Mouse (Mus musculus) c-Kit-positive CD71-negative TER-119-negative erythroid progenitor cells, embryonic 14.5 days (primary cell): Measurements from ENCODE around the gene Dbil5.
"Not testable (repeated sequence)": the region's sequence is repeated elsewhere in the genome, so short reads cannot be mapped to it uniquely, and the experiment has no call there.

ENCODE experiments used
- DNase-seq: peaks from one replicate; pipeline ENCODE4 v3.0.0-alpha.2; 2013; ENCODE audit warnings: low read depth

The Dbil5 gene

GRCm38 (mm10) chr11:76217390-76217800 is at the start of gene Dbil5, which contains the start of gene Gemin4:
Gene Dbil5 (plus strand): TSS chr11:76217608.
Gene Gemin4 (minus strand): TSS chr11:76217664.
- DNase-seq = peak; percentile 99

DNA sequence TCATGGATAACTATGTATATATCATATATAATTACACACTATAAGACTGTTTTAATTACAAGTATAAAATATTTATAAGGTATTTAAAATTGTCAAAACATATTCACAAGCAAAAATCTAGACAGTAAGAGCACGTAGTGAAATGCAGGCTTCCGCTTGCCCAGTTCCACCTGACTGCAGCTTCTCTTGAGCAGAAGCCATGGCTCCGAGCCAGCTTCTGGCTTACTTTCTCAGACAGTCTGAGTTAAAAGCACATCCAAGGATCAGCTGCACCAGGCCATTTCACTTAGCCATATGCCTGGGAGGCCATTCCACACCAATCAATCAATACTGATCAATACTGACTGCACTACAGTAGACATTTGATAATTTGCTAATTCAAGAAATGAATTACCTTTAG is 48.4 kb upstream of the Dbil5 start:
- no peak for DNase-seq

DNA sequence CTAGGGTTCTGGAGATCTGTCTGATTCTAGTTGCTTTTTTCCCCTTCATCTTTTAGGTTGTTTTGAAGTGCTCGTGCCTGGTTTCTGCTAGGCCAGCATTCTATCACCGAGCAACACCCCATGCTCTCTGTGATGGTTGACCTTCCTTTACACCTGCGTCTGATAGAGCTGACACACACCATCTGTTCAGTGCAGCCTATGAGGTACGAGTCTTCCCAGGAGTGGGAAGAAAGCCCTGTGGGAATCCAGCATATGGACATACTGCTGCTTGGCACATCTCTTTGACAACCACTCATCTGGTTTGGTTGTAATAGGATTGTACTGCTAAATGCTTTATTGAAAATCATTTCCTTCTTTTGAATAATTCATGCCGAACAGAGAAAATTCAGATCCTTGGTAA is 47.2 kb upstream of the Dbil5 start:
- no peak for DNase-seq

DNA sequence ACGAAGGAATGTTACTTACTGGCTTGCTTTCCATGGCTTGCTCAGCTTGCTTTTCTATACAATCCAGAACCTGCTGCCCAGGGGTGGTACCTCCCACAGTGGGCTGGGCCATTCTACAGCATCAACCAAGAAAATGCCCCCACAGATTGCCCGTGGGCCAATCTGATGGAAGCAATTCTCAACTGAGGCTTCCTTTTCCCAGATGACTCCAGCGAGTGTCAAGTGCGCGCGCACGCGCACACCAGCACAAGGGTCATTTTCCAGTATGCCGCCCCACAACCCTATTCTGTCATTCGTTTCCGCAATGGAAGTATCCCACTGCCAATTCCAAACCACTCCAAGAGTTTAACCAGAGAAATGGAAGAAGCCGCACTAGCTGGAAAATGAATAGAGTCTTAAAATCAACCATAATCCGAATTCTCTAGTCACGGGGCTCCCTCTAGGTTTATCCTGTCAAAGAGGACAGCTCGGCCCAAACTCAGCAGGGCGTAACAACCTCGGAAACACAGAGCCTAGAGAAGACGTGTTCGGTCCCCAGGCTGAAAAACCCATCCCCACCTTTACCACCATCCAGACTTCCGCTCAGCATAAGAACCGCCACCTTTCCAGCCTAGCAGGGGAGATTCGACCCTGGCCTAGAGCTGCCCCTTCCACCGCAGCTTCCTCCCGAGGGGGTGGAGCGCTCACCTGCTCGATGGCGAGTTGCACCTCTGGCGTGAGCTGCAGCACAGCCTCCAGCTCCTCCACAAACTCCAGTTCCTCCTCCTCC is 38.5 kb upstream of the Dbil5 start:
- peak; percentile 37 for DNase-seq

GRCm38 (mm10) chr11:76179495-76180145 is 37.8 kb upstream of the Dbil5 start, which contains the start of the genes Vps53 and Fam57a:
Gene Vps53 (minus strand): TSS chr11:76179647.
Gene Fam57a (plus strand): TSS chr11:76179671.
- DNase-seq = peak; percentile 67

- no peak for DNase-seq
Measured at GRCm38 (mm10) chr11:76180146-76180540, 37.3 kb upstream of the Dbil5 start.

DNA sequence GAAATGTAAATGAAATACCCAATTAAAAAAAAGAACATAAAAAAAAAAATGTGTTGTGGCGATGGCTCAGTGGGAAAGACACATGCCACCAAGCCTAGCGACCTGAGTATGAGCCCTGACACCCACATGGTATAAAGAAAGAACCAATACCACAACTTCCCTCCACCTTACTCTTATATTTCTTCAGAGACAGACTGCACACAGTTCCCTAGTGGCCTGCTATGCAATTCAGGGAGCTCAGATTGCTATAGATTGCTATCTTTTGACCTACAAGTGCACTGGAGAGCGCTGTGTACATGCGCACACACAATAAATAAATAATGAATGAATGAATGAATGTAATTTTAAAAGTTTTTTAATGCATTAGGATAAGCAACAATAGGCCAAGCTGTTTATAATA is 33.7 kb upstream of the Dbil5 start:
- no peak for DNase-seq

DNA sequence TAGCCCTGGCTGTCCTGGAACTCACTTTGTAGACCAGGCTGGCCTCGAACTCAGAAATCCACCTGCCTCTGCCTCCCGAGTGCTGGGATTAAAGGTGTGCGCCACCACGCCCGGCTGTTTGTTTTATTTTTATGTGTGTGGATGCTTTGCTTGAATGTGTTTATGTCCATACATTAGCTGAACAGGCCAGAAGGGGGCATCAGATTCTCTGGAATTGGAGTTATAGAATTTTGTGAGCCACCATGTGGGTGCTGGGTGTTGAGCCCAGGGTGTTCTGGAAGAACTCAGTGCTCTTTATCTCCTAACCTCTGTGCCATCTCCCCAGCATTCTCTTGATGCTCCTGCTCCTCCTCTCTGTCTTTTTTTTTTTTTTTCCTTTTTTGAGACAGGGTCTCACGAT is 30.5 kb upstream of the Dbil5 start:
- no peak for DNase-seq

DNA sequence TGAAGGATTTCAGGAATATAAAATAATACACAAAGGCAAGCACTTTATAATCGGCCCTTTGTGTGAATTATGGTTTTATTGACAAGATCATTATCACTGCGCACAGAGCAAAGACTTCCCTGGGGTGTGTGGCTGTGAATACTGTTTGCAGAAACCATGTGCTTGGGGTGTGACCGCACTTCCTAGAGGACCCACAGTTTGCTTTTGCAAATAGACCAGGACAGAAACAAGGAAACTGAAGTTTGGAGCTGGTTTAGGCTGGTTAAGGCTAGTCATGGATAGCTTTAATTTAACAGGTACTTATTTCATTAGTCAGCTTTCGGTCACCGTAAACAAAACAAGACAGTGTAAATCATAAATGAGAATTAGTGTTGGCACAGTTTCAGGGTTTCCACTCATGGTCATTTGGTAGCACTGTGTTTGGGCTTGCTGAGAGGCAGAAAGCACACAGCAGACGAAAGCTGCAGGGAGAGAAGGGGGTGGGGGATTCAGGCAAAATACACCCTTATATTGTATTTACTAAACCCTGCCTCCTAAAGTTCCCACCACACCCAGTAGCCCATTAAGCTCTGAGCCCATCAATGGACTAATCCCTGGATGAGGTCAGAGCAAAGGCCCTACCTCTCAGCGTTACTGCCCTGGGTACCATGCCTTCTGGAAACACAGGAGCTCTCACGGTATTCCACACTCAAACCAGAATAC is 21.0 kb upstream of the Dbil5 start:
- no peak for DNase-seq

DNA sequence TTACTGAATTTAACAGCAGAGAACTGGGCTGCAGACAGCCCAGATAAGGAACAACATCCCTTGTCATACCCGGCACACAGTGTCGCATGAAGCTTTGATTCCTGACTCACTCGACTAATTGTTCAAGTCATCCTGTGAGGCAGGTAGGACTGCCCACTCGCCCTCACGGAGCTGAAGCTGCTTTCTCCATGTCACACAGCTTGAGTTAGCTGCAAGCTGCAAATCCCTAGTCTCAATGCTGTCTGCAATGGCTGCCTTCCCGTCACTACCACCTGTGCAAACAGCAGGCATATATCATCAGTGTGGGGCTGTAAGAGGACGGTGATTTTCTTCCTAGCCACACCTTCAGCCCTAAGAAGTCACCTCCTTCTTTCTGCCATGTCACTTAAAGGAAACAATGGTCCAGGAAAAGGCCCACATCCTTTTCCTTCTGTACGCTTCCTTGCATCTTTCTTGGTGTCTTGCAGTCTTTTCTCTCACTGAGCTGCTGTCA is 20.4 kb upstream of the Dbil5 start:
- DNase-seq = no peak

DNA sequence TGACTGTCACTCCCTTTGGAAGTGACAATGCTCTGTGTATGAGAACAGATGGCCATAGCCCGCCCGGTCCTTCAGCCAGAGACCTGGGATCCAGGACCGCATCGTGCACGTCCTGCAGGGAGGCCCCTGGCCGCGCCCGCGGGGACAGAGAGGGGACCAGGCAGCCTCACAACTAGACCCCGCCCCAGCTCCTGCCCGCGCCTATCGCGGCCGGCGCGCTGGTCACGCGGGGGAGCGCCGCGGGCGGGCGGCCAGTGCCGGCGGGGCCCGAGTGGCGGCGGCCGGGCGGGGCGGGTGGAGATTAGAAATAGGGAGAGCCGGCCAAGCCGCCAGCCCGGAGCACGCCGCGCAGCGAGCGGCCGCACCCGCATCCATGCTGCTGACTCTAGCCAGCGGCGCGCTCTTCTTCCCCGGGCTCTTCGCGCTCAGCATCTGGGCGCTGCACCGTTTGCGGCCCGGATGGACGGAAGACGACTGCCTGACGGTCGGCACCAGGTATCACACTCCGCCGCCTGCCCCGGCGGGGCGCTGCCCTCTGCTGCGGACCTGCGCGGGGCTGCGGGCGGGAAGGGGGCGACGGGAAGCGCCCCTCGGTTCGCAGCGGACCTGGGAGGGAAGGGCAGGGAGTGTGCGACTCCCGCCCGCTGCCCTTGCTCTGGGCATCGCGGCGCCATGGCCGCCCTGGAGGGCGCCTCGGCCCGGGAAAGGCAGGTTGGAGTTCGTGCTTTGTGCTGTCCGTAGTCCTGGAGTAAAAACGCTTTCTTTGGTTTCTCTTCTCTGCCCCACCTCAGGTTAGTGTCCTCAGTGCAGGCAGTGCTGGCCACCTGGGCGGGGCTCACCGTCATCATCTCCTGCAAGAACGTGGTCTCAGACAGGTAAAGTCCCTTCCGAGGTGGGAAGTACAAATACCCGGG is 15.4 kb upstream of the Dbil5 start:
- DNase-seq = no peak

GRCm38 (mm10) chr11:76206793-76207192 is 10.6 kb upstream of the Dbil5 start:
- DNase-seq = no peak

DNA sequence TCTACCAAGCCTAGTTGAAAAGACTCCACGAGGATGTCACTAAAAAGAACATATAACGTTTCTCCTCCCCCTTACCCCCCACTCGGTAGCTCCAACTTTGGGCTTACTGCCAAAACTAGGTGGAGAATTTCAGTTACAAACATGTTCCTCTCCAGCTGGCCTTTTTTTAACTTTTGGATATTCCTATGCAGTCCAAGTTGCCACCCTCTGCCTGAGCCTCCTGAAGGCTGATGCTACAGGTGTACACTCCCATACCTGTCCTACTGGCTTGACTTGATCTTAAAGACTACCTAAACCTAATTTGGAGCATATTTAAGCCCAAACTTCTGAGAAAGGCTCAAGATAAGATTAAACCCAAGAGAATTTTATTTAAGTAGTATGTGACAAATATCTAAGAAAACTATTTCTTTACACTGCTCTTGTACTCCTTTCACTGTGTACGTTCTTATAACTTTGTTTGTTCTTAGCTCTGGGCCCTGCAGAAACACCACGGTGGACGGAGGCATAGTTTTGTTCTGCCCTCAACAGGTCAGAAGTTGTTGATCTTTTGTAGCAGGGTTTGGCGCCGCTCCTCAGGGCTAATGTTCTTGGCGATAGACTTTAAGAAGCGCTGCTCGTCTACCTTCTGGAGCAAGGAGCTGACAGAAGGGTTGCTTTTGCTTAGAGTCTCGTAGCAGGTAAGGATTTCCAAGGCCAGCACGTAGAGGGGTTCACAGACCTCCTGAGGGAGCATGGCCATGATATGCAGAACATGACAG is 7.0 kb upstream of the Dbil5 start:
- no peak for DNase-seq

GRCm38 (mm10) chr11:76211595-76211994 is 5.8 kb upstream of the Dbil5 start:
- DNase-seq = not testable (repeated sequence)

GRCm38 (mm10) chr11:76213841-76214240 is 3.6 kb upstream of the Dbil5 start:
- DNase-seq = no peak

- no peak for DNase-seq
Measured at GRCm38 (mm10) chr11:76215011-76215410, 2.4 kb upstream of the Dbil5 start.

DNA sequence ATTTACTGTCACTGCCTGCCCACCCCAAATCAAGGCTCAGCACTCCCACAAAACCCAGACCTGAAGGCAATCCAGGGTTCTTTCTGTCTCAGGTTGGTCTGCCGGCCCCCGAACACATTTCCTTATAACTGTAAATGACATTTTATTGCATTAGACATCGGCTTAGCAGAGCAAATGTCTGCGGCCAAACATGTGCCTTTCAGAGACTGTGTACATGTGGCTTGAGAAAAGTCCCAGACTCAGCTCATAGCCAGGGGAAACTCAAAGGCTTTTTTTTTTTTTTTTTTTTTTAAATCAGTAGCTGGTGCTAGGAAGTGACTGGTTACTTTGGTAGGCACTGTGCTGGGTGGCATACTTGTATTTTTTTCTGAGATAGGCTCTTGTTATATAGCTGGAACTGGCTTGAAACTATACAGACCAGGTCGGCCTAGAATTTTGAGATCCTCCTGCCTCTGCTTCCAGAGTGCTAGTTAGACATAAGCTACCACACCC is 1.3 kb upstream of the Dbil5 start:
- DNase-seq = no peak

DNA sequence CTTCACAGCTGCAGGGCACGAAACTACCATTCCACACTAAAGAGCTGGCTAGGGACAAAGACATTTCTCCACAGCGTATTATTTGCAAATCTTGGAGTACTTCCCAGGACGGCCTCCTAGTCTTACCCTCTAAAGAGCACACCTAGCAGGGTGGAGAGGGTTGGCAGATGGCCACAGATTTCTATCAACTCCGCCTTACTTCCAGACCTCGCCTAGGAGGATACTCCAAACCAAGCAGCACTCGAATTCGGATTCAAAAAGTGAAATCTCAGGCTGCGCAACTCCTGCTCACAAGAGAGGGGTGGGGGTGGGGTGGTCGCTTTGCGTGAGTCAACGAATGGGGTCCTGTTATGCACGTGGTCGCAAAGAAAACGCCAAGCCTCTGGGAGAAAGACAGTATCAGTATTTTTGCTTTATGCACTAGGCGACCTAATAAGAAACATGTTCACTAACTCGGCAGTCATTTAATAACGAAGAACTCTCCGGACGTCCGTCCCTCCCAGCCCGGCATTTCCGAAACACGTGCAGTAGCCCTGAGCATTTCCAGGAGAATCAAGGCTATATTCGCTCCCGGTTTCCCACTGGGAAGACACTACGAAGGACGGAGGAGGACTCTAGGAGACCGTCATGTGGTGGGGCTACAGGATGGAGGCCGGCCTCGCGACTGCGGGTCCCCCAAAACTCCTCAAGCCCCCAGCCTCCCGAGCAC is 573 bp upstream of the Dbil5 start:
- no peak for DNase-seq

- DNase-seq = no peak
Measured at GRCm38 (mm10) chr11:76224631-76225030, 7.2 kb downstream of the Dbil5 start.

DNA sequence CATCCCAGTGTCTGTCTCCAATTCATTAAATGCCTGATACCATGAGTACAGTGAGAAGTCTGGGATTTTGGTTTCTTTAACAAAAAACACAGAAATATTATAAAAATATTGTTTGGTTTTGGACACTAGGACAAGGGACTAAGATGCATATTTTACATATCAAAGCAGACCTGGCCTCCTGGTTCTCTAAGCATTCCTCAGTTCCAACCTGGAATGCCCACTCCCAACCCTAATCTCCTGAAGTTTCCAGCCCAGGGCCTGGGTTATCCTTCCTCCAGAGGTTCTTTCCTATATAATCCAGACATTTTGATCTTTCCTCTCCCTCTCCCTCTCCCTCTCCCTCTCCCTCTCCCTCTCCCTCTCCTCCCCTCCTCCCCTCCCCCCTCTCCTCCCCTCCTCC is 7.6 kb downstream of the Dbil5 start:
- no peak for DNase-seq
